Mouse (Mus musculus) embryonic fibroblast, embryonic 13.5 days (primary cell): ENCODE measurements at regions not wholly inside any gene's neighbourhood (a gene's known extent, or its start where the extent isn't known, plus 50 kb on each side); places are given as distances from the start of the nearest gene placed in this dataset.

Source experiments
- CTCF ChIP-seq: IDR thresholded peaks from 2 replicates; pipeline ENCODE4 v1.5.1; 2011; ENCODE audit warnings: mild to moderate bottlenecking, control low read depth, low read length, moderate library complexity, borderline replicate concordance; ENCODE audit not compliant: insufficient read depth
- POLR2A ChIP-seq: IDR thresholded peaks from 2 replicates; pipeline ENCODE4 v1.6.1; 2011; ENCODE audit warnings: low read depth, mild to moderate bottlenecking, control low read depth, low read length, moderate library complexity

- no peak for TF ChIP-seq CTCF
- no peak for TF ChIP-seq POLR2A
Observed at GRCm38 (mm10) chr8:115534030-115534429, 173.6 kb downstream of the Maf start.
